Mouse (Mus musculus) liver, adult 2 months (tissue): ENCODE data around the gene Stxbp3.

ENCODE experiments used
- CTCF ChIP-seq: fragments of 200-500 bp; IDR thresholded peaks from 2 replicates; pipeline ENCODE4 v1.5.1; 2011; ENCODE audit warnings: low read depth, low read length, control low read depth
- POLR2A ChIP-seq: fragments of 200-500 bp; IDR thresholded peaks from 2 replicates; pipeline ENCODE4 v1.6.1; 2011; ENCODE audit warnings: low read length, control low read depth; ENCODE audit not compliant: insufficient read depth; ENCODE audit errors: extremely low read depth

DNA sequence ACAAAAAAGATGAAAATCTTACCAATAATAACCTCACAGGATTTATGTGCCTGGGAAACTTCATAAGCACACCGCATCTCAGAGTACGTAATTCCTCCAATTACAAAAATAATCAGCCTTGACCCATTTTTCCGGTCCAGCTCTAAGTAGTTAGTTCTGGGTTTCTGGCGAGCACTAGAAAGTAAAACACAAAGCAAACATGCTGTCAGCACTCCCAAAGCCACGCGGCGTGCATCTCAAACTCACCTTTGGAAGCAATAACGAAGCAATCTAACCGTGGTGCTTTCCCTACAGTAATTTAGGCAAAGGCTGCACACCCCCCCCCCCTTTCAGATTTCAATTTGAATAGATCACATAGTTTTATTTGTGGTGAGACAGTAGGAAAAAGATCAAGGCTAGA is 45.5 kb downstream of the Stxbp3 start:
- TF ChIP-seq CTCF, result no peak
- no peak for TF ChIP-seq POLR2A
